Mouse (Mus musculus) lung, adult 18-20 months (tissue): ENCODE measurements around the gene Il13ra2.
"Not testable (repeated sequence)": the region's sequence is repeated elsewhere in the genome, so short reads cannot be mapped to it uniquely, and the experiment has no call there.

Source experiments
- DNase-seq, 2 experiments: peaks; one replicate each; pipeline ENCODE4 v3.0.0; 2022; ENCODE audit warnings: mixed read lengths in 2 of 2

Il13ra2 gene

DNA sequence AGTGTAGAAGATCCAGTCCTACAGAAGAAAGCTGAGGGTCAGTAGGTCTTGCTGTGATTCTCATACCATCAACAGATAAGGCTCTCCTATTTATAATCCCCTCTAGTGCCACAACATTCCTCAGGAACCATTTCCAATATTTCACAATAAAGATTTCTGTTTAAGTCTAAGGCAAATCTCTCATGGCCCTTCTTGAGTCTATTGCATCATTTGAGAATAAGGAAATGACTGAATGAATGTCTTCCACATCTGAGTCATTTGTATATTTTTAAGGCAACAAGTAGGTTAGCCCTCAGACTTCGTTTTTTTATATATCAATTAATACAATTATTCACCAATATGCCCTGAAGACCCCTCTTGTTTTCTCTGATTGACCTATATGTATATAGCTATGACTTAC is at the start of gene Il13ra2:
Gene Il13ra2, minus strand, starts transcription at position 64 of the 400 bp plus-strand sequence.
- DNase-seq, result no peak

DNA sequence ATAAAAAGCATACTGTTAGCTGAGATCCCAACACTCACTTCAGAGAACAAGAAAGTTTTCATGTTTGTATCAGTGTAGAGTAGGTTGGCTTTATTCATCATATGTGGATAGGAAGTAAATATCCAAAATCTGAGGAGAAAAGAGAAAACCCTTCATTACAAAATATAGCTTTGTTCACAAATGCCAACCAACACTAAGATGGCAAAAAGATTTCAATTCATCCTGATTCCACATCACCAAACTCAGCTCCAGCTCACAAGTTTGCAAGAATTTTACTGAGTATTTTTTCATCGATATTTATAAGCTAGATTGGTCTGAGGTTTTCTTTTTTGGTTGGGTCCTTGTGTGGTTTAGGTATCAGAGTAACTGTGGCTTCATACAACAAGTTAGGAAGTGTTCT is 24.6 kb upstream of the Il13ra2 start, which contains the start of gene Vmn1r239-ps:
Gene Vmn1r239-ps, minus strand, starts transcription at position 101 of the 400 bp plus-strand sequence.
- DNase-seq, result not testable (repeated sequence)

DNA sequence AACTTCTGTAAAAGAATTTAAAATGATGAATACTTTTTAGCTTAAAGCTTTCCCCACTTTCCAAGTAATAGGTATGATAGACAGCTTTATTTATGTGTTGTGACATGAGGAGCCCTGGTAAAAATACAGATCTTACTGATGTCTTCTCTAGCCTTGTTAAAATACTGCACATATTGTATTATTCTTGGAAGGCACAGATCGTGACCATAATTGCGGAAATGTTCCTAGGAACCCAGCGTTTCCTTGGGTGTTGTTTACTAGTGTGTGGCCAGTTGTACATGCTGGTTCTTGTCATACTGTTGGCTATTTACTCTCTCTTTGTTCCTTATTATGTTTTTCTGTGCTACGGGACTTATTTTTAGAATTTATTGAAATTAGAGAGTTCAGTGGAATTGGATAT is 14.4 kb upstream of the Il13ra2 start:
- no peak for DNase-seq

DNA sequence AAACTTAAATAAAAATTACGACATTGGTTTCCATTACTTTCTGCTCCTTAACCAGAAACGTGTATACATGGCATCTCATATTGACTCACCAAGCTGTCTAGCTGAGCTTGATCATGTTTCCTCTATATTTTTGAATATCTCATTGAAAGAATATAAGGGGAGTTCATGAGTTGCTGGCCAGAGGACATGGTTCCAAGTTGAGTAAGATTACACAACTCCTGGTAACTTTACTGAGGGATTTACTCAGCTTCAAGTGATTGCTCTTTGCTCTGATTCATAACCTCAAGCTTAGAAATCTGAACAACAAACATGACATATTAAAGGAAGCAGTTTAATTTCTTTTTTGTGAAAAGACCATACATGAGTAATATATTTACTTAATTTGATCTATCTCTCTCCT is 6.4 kb upstream of the Il13ra2 start:
- no peak for DNase-seq

DNA sequence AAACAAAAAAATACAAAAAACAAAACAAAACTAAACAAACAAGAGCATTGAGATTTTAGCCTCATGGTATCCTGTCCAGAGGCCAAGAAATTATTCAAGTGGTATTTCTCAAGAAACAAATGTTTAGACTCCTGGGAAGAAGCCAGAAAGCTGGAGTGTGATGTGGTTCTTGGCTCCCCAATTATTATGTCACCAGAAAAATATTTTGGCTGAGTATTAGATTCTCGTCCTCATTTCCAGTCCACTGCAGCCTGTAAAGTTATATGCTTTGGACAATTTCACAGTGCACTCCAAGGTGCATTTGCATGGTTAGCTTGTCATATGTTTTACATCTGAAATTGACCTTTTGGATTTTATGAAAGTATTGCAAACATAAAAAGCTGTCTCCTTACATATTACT is 761 bp upstream of the Il13ra2 start:
- peak in 1 of 2 experiments; percentile 43 for DNase-seq

DNA sequence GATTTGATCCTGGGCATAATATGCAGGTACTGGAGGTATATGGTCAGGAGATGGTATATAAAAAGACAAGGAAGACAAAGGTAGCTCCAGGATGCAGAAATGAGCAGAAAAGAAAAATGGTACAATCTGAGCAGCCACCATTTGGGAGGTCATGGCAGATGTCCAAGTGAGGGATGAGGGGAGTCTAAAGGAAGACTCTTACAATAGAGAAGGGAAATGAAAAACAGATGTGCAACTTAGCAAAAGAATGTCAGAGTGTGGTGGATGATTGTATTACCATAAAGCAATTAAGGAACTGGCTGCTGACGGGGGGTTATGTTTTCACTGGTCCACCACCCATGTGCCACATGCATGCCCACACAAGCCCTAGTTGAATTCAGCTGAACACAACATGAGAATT is 35.5 kb downstream of the Il13ra2 start:
- no peak for DNase-seq

DNA sequence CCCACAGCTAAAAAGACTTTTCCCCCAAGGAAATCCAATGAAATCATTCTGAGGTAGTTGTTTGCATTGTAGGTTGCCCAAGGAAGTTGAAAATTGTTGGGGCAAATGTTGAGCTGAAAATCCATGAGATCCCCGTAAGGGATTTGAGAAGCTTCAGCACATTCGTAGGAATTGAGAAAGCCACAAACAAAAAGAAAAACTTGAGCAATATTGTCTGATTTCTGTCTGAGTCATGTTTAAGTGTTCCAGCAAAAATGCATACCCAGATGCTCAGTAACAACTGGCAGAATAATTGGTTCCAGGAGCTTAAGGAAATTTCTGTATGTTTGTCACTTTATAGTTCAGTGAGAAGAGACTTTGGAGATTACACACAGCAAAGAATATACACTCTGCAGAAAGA is 79.8 kb downstream of the Il13ra2 start:
- no peak for DNase-seq
